ENCODE assay signal across 11 mouse cellular contexts in genomic region chr2:25252331-25252730, GRCm38 (mm10). TPM values are rescaled to one million over a fixed set of nuclear protein-coding genes. Genes with fewer than 3 reads are reported as not detected.
A peak's percentile ranks its signal among the peaks of the same experiment; 100 is the strongest.
DNase-seq lines count a peak whose midpoint lies in the region; ATAC-seq and TF ChIP-seq lines count a peak whose summit lies in the region.
"Had no signal": no experiment of that assay in that cellular context is flagged by ENCODE, and none has a peak within 500 bp of the region (broad histone marks: within the 10 kb centered on the region; RNA-seq: fewer than 3 reads in every experiment).

No protein-coding gene starts in this region.

- 71% methylated on average over 1 of the region's 1 CpGs for WGBS in forebrain, postnatal 0 days
- WGBS in forebrain, embryonic 15.5 days, result 81% methylated on average over 1 of the region's 1 CpGs
- WGBS in liver, embryonic 14.5 days (ENCODE audit: insufficient replicate concordance), result 64% methylated on average over 1 of the region's 1 CpGs
- 83% methylated on average over 1 of the region's 1 CpGs for WGBS in liver, embryonic 12.5 days (ENCODE audit: insufficient replicate concordance)
- WGBS in intestine, embryonic 16.5 days, result 82% methylated on average over 1 of the region's 1 CpGs

- H3K4me2 ChIP-seq in forebrain, postnatal 0 days (ENCODE audit: low read depth), result no peak overlapping the region
- no peak overlapping the region for H3K4me2 ChIP-seq in forebrain, embryonic 15.5 days (replicated peaks)
- H3K4me2 ChIP-seq in liver, embryonic 14.5 days (ENCODE audit: low read depth), result no peak overlapping the region
- H3K4me2 ChIP-seq in liver, embryonic 12.5 days, result no peak overlapping the region
- H3K4me2 ChIP-seq in intestine, embryonic 16.5 days (ENCODE audit: low read depth, low read length), result no peak overlapping the region

- H3K36me3 ChIP-seq in forebrain, postnatal 0 days (ENCODE audit: insufficient read depth), result peaks cover 32% of the 10 kb centered on the region
- H3K36me3 ChIP-seq in forebrain, embryonic 15.5 days, result peaks cover 21% of the 10 kb centered on the region
- H3K36me3 ChIP-seq in liver, embryonic 14.5 days (replicated peaks; ENCODE audit: control insufficient read depth, insufficient read depth, low read depth), result peaks cover 4% of the 10 kb centered on the region; the same call in 1 of the 2 replicates
- peaks cover 63% of the 10 kb centered on the region for H3K36me3 ChIP-seq in liver, embryonic 12.5 days
- peaks cover 8% of the 10 kb centered on the region; the same call in 1 of the 2 replicates for H3K36me3 ChIP-seq in intestine, embryonic 16.5 days (ENCODE audit: control insufficient read depth, insufficient read depth, low read length)

- no peak overlapping the region for H3K27ac ChIP-seq in forebrain, postnatal 0 days (ENCODE audit: low read depth, low read length)
- no peak overlapping the region for H3K27ac ChIP-seq in forebrain, embryonic 15.5 days (replicated peaks)
- no peak overlapping the region for H3K27ac ChIP-seq in liver, embryonic 14.5 days
- H3K27ac ChIP-seq in liver, embryonic 12.5 days, result no peak overlapping the region
- no peak overlapping the region for H3K27ac ChIP-seq in intestine, embryonic 16.5 days (ENCODE audit: low read length)

- H3K4me3 ChIP-seq in forebrain, postnatal 0 days (ENCODE audit: low read depth, low read length), result no peak overlapping the region
- H3K4me3 ChIP-seq in forebrain, embryonic 15.5 days, result no peak overlapping the region
- no peak overlapping the region for H3K4me3 ChIP-seq in liver, embryonic 14.5 days (ENCODE audit: insufficient read depth in 1 of 2, low read depth in 2 of 2, low read length in 2 of 2)
- no peak overlapping the region for H3K4me3 ChIP-seq in liver, embryonic 12.5 days
- H3K4me3 ChIP-seq in intestine, embryonic 16.5 days (ENCODE audit: low read length), result no peak overlapping the region

- no peaks in the 10 kb centered on the region for H3K27me3 ChIP-seq in forebrain, postnatal 0 days (ENCODE audit: insufficient read depth, low read length)
- no peaks in the 10 kb centered on the region for H3K27me3 ChIP-seq in forebrain, embryonic 15.5 days
- no peaks in the 10 kb centered on the region for H3K27me3 ChIP-seq in liver, embryonic 14.5 days (ENCODE audit: control insufficient read depth, insufficient read depth, low read length)
- H3K27me3 ChIP-seq in liver, embryonic 12.5 days (replicated peaks), result no peaks in the 10 kb centered on the region
- H3K27me3 ChIP-seq in intestine, embryonic 16.5 days (replicated peaks; ENCODE audit: control insufficient read depth, insufficient read depth, low read length), result no peaks in the 10 kb centered on the region

- H3K9me3 ChIP-seq in forebrain, postnatal 0 days (ENCODE audit: low read length), result no peaks in the 10 kb centered on the region
- no peaks in the 10 kb centered on the region for H3K9me3 ChIP-seq in forebrain, embryonic 15.5 days
- no peaks in the 10 kb centered on the region for H3K9me3 ChIP-seq in liver, embryonic 14.5 days (ENCODE audit: control insufficient read depth, low read length)
- no peaks in the 10 kb centered on the region for H3K9me3 ChIP-seq in liver, embryonic 12.5 days (replicated peaks)
- H3K9me3 ChIP-seq in intestine, embryonic 16.5 days (ENCODE audit: control insufficient read depth, low read length), result no peaks in the 10 kb centered on the region

- H3K9ac ChIP-seq in forebrain, postnatal 0 days, result no peak overlapping the region
- H3K9ac ChIP-seq in forebrain, embryonic 15.5 days (replicated peaks), result no peak overlapping the region
- H3K9ac ChIP-seq in liver, embryonic 14.5 days (replicated peaks), result no peak overlapping the region
- no peak overlapping the region for H3K9ac ChIP-seq in liver, embryonic 12.5 days
- H3K9ac ChIP-seq in intestine, embryonic 16.5 days (ENCODE audit: low read depth, low read length), result no peak overlapping the region

- TF ChIP-seq EP300 in liver, embryonic 14.5 days (IDR thresholded peaks at IDR 0.05; ENCODE audit: low read depth), result no peak

- H3K4me1 ChIP-seq in forebrain, postnatal 0 days (ENCODE audit: insufficient read depth), result peaks cover 10% of the 10 kb centered on the region; the same call in 1 of the 2 replicates
- H3K4me1 ChIP-seq in forebrain, embryonic 15.5 days, result peaks cover 22% of the 10 kb centered on the region
- H3K4me1 ChIP-seq in liver, embryonic 14.5 days (replicated peaks; ENCODE audit: control insufficient read depth in 2 of 2, insufficient read depth in 2 of 2, low read length in 1 of 2), result peaks cover 6 to 10% of the 10 kb centered on the region in 2 experiments
- H3K4me1 ChIP-seq in liver, embryonic 12.5 days, result peaks cover 23% of the 10 kb centered on the region
- peaks cover 14% of the 10 kb centered on the region for H3K4me1 ChIP-seq in intestine, embryonic 16.5 days (ENCODE audit: control insufficient read depth, insufficient read depth, low read length)

- no peak for ATAC-seq in forebrain, postnatal 0 days
- ATAC-seq in forebrain, embryonic 15.5 days (replicated peaks), result no peak
- ATAC-seq in liver, embryonic 14.5 days (ENCODE audit: insufficient read depth), result no peak
- no peak for ATAC-seq in liver, embryonic 12.5 days
- no peak for ATAC-seq in frontal cortex, adult (ENCODE audit: low TSS enrichment)
- no peak for ATAC-seq in intestine, embryonic 16.5 days

- DNase-seq in forebrain, postnatal 0 days, result no peak
- no peak for DNase-seq in liver, embryonic 14.5 days (ENCODE audit: low read depth in 3 of 3, low spot score in 3 of 3)
- DNase-seq in CD4-positive helper T cell, adult 2 months (ENCODE audit: low read depth, low spot score), result peak; percentile 44
- DNase-seq in lung, postnatal 36 days, result peak; percentile 57
- DNase-seq: gastrocnemius, postnatal 10 days; heart, postnatal 14 days had no signal

- peak; percentile 49 for TF ChIP-seq CTCF in forebrain, postnatal 0 days (IDR thresholded peaks at IDR 0.05; ENCODE audit: low read depth)
- TF ChIP-seq CTCF in liver, embryonic 14.5 days (IDR thresholded peaks at IDR 0.05; ENCODE audit: low read depth), result peak; percentile 71

RNA-seq across cellular contexts. Expression of gene Tmem203, which starts 2.9 kb away (rescaled TPM):
- total RNA-seq in forebrain, postnatal 0 days (2014; rRNA removed), result 29.2 and 42.5 TPM in 2 replicates
- 22.7 and 27.7 TPM in 2 replicates for polyA plus RNA-seq in forebrain, postnatal 0 days (2015; fragmentation: Nextera tagmentation; extraction: Ambion mirVana)
- polyA plus RNA-seq in forebrain, embryonic 15.5 days (2015; fragmentation: Nextera tagmentation; extraction: Ambion mirVana), result 16.4 and 19.7 TPM in 2 replicates
- 8.8 and 12.4 TPM in 2 replicates for polyA plus RNA-seq in liver, embryonic 14.5 days (2012; rRNA removed)
- 8.8 and 9.4 TPM in 2 replicates for polyA plus RNA-seq in liver, embryonic 14.5 days (2014; fragmentation: Nextera tagmentation; extraction: Ambion mirVana)
- 16.2 and 17.3 TPM in 2 replicates for polyA plus RNA-seq in liver, embryonic 12.5 days (2016; fragmentation: Nextera tagmentation; extraction: Ambion mirVana)
- polyA plus RNA-seq in intestine, embryonic 16.5 days (2015; fragmentation: Nextera tagmentation; extraction: Ambion mirVana), result 22.3 and 23.1 TPM in 2 replicates

RNA-seq across cellular contexts. Expression of gene AL732309.1, which starts 5.7 kb away (rescaled TPM):
- total RNA-seq in forebrain, postnatal 0 days (2014; rRNA removed), result 10.1 and 12.8 TPM in 2 replicates
- polyA plus RNA-seq in forebrain, postnatal 0 days (2015; fragmentation: Nextera tagmentation; extraction: Ambion mirVana), result 3.0 and 3.1 TPM in 2 replicates
- polyA plus RNA-seq in forebrain, embryonic 15.5 days (2015; fragmentation: Nextera tagmentation; extraction: Ambion mirVana), result 6.5 and 6.8 TPM in 2 replicates
- polyA plus RNA-seq in liver, embryonic 14.5 days (2012; rRNA removed), result 5.4 and 5.6 TPM in 2 replicates
- 1.4 and 1.9 TPM in 2 replicates for polyA plus RNA-seq in liver, embryonic 14.5 days (2014; fragmentation: Nextera tagmentation; extraction: Ambion mirVana)
- polyA plus RNA-seq in liver, embryonic 12.5 days (2016; fragmentation: Nextera tagmentation; extraction: Ambion mirVana), result 4.4 and 4.8 TPM in 2 replicates
- polyA plus RNA-seq in intestine, embryonic 16.5 days (2015; fragmentation: Nextera tagmentation; extraction: Ambion mirVana), result 7.3 and 9.3 TPM in 2 replicates

RNA-seq across cellular contexts. Expression of gene Cysrt1, which starts 10.1 kb away (rescaled TPM):
- not detected in 2 replicates for total RNA-seq in forebrain, postnatal 0 days (2014; rRNA removed)
- not detected in 2 replicates for polyA plus RNA-seq in forebrain, postnatal 0 days (2015; fragmentation: Nextera tagmentation; extraction: Ambion mirVana)
- 0.20 TPM in 1 of 2 replicates, not detected in the other for polyA plus RNA-seq in forebrain, embryonic 15.5 days (2015; fragmentation: Nextera tagmentation; extraction: Ambion mirVana)
- polyA plus RNA-seq in liver, embryonic 14.5 days (2012; rRNA removed), result not detected in 2 replicates
- polyA plus RNA-seq in liver, embryonic 14.5 days (2014; fragmentation: Nextera tagmentation; extraction: Ambion mirVana), result not detected in 2 replicates
- polyA plus RNA-seq in liver, embryonic 12.5 days (2016; fragmentation: Nextera tagmentation; extraction: Ambion mirVana), result not detected in 2 replicates
- 3.3 and 6.4 TPM in 2 replicates for polyA plus RNA-seq in intestine, embryonic 16.5 days (2015; fragmentation: Nextera tagmentation; extraction: Ambion mirVana)
- total RNA-seq: common myeloid progenitor, adult 5-6 weeks; gastrocnemius, postnatal 10 days; heart, postnatal 14 days had no signal

RNA-seq across cellular contexts. Expression of gene Tprn, which starts 10.1 kb away (rescaled TPM):
- 15.2 and 18.1 TPM in 2 replicates for total RNA-seq in forebrain, postnatal 0 days (2014; rRNA removed)
- polyA plus RNA-seq in forebrain, postnatal 0 days (2015; fragmentation: Nextera tagmentation; extraction: Ambion mirVana), result 16.4 and 18.8 TPM in 2 replicates
- 15.6 and 16.5 TPM in 2 replicates for polyA plus RNA-seq in forebrain, embryonic 15.5 days (2015; fragmentation: Nextera tagmentation; extraction: Ambion mirVana)
- 1.6 and 2.6 TPM in 2 replicates for polyA plus RNA-seq in liver, embryonic 14.5 days (2012; rRNA removed)
- 2.4 and 3.2 TPM in 2 replicates for polyA plus RNA-seq in liver, embryonic 14.5 days (2014; fragmentation: Nextera tagmentation; extraction: Ambion mirVana)
- 7.9 and 9.0 TPM in 2 replicates for polyA plus RNA-seq in liver, embryonic 12.5 days (2016; fragmentation: Nextera tagmentation; extraction: Ambion mirVana)
- 31.7 and 38.6 TPM in 2 replicates for polyA plus RNA-seq in intestine, embryonic 16.5 days (2015; fragmentation: Nextera tagmentation; extraction: Ambion mirVana)

RNA-seq across cellular contexts. Expression of gene Rnf208, which starts 10.3 kb away (rescaled TPM):
- 77.6 and 84.1 TPM in 2 replicates for total RNA-seq in forebrain, postnatal 0 days (2014; rRNA removed)
- 193 and 205 TPM in 2 replicates for polyA plus RNA-seq in forebrain, postnatal 0 days (2015; fragmentation: Nextera tagmentation; extraction: Ambion mirVana)
- 79.1 and 80.4 TPM in 2 replicates for polyA plus RNA-seq in forebrain, embryonic 15.5 days (2015; fragmentation: Nextera tagmentation; extraction: Ambion mirVana)
- 0.93 and 1.3 TPM in 2 replicates for polyA plus RNA-seq in liver, embryonic 14.5 days (2012; rRNA removed)
- 0.09 and 0.16 TPM in 2 replicates for polyA plus RNA-seq in liver, embryonic 14.5 days (2014; fragmentation: Nextera tagmentation; extraction: Ambion mirVana)
- polyA plus RNA-seq in liver, embryonic 12.5 days (2016; fragmentation: Nextera tagmentation; extraction: Ambion mirVana), result 1.8 and 2.4 TPM in 2 replicates
- polyA plus RNA-seq in intestine, embryonic 16.5 days (2015; fragmentation: Nextera tagmentation; extraction: Ambion mirVana), result 25.6 and 36.4 TPM in 2 replicates

Comparison
In these comparisons a context has a peak if more than half of its experiments do, and no peak if none do; other contexts are left out.
1. DNase-seq: peak in CD4-positive helper T cell, adult 2 months (single experiment) and lung, postnatal 36 days (single experiment); none in forebrain, postnatal 0 days (single experiment) and liver, embryonic 14.5 days (0 of 3).